Mouse (Mus musculus) embryonic facial prominence, embryonic 11.5 days (tissue): ENCODE data around the gene Zbtb41. TPM values are rescaled to one million over a fixed set of nuclear protein-coding genes. Genes with fewer than 3 reads are reported as not detected.

Experiments
- ATAC-seq: fragments of 200-750 bp; cut with Nextera tagmentation; replicated peaks from 2 replicates; pipeline ENCODE4 v1.8.0; 2017; ENCODE audit warnings: low read depth; ENCODE audit not compliant: insufficient number of reproducible peaks, low FRiP score, low TSS enrichment
- DNase-seq: peaks from one replicate; pipeline ENCODE4 v3.0.0-alpha.2; 2015; ENCODE audit warnings: low spot score
- H3K27ac ChIP-seq: fragments of 300-500 bp; sonication (generic); replicated peaks from 2 replicates; pipeline ENCODE4 v1.5.1; 2014; ENCODE audit warnings: mild to moderate bottlenecking, low read depth, low read length, control low read depth
- H3K27me3 ChIP-seq: fragments of 300-500 bp; sonication (generic); 2 replicates; pipeline ENCODE4 v1.6.1; 2014; ENCODE audit warnings: mild to moderate bottlenecking, low read length, moderate library complexity, mixed read lengths; ENCODE audit not compliant: control insufficient read depth, insufficient read depth
- H3K36me3 ChIP-seq: fragments of 300-500 bp; sonication (generic); replicated peaks from 2 replicates; pipeline ENCODE4 v1.6.1; 2014; ENCODE audit warnings: low read depth, mild to moderate bottlenecking, low read length, moderate library complexity, mixed read lengths; ENCODE audit not compliant: control insufficient read depth, insufficient read depth
- H3K4me1 ChIP-seq: fragments of 300-500 bp; sonication (generic); 2 replicates; pipeline ENCODE4 v1.6.1; 2014; ENCODE audit warnings: low read length, mixed read lengths; ENCODE audit not compliant: control insufficient read depth, insufficient read depth
- H3K4me2 ChIP-seq: fragments of 300-500 bp; sonication (generic); 2 replicates; pipeline ENCODE4 v1.6.1; 2014; ENCODE audit warnings: low read depth, mild to moderate bottlenecking, control low read depth, low read length, moderate library complexity
- H3K4me3 ChIP-seq: fragments of 300-500 bp; sonication (generic); 2 replicates; pipeline ENCODE4 v1.5.1; 2014; ENCODE audit warnings: low read depth, low read length, control low read depth
- H3K9ac ChIP-seq: fragments of 300-500 bp; sonication (generic); replicated peaks from 2 replicates; pipeline ENCODE4 v1.6.1; 2014; ENCODE audit warnings: mild to moderate bottlenecking, control low read depth, low read length
- H3K9me3 ChIP-seq: fragments of 300-500 bp; sonication (generic); replicated peaks from 2 replicates; pipeline ENCODE4 v1.6.1; 2016; ENCODE audit warnings: mild to moderate bottlenecking, low read length, inconsistent platforms, mixed read lengths; ENCODE audit not compliant: control insufficient read depth
- WGBS: fragments of 180-500 bp; shearing (Covaris S2); extraction: QIAGEN DNeasy Blood & Tissue Kit; methylation state at CpG from one replicate; pipeline ENCODE4 v1.1.7; 2014; 5-methylcytosine and 5-hydroxymethylcytosine counted together
- polyA plus RNA-seq: library from polyadenylated mRNA; unstranded; fragments of >200 nt; fragmentation: Nextera tagmentation; extraction: Ambion mirVana; gene quantifications from 2 replicates; pipeline ENCODE4 v1.2.1, GENCODE M21; 2014

Zbtb41 gene
- polyA plus RNA-seq, 1 experiment from 2014 or later = 18.9 TPM

- H3K27ac ChIP-seq = no peak overlapping the region
- WGBS = 86% methylated on average over 4 of the region's 4 CpGs
- DNase-seq = no peak
- no peak overlapping the region for H3K9ac ChIP-seq
- no peaks in the 10 kb centered on the region for H3K4me1 ChIP-seq
- H3K27me3 ChIP-seq = no peaks in the 10 kb centered on the region
- no peak overlapping the region for H3K4me2 ChIP-seq
- no peaks in the 10 kb centered on the region for H3K9me3 ChIP-seq
- H3K4me3 ChIP-seq = no peak overlapping the region
- peaks cover 18% of the 10 kb centered on the region for H3K36me3 ChIP-seq
- ATAC-seq = no peak
Observed at GRCm38 (mm10) chr1:139481146-139481545, 59.1 kb downstream of the Zbtb41 start.

- H3K4me2 ChIP-seq = no peak overlapping the region
- no peaks in the 10 kb centered on the region for H3K4me1 ChIP-seq
- ATAC-seq = no peak; the same call in 1 of the 2 replicates
- no peak overlapping the region for H3K4me3 ChIP-seq
- H3K36me3 ChIP-seq = peaks cover 8% of the 10 kb centered on the region
- H3K9me3 ChIP-seq = no peaks in the 10 kb centered on the region
- H3K27ac ChIP-seq = no peak overlapping the region
- H3K27me3 ChIP-seq = no peaks in the 10 kb centered on the region
- 89% methylated on average over 3 of the region's 3 CpGs for WGBS
- H3K9ac ChIP-seq = no peak overlapping the region
- no peak for DNase-seq
Observed at GRCm38 (mm10) chr1:139494630-139495029, 72.5 kb downstream of the Zbtb41 start.

- ATAC-seq = no peak
- H3K9me3 ChIP-seq = no peaks in the 10 kb centered on the region
- no peaks in the 10 kb centered on the region for H3K4me1 ChIP-seq
- H3K4me2 ChIP-seq = no peak overlapping the region
- DNase-seq = no peak
- H3K27me3 ChIP-seq = no peaks in the 10 kb centered on the region
- WGBS = 89% methylated on average over 2 of the region's 2 CpGs
- no peak overlapping the region for H3K4me3 ChIP-seq
- H3K27ac ChIP-seq = no peak overlapping the region
- no peak overlapping the region for H3K9ac ChIP-seq
- H3K36me3 ChIP-seq = peaks cover 5% of the 10 kb centered on the region
Observed at GRCm38 (mm10) chr1:139495408-139495807, 73.3 kb downstream of the Zbtb41 start.

GRCm38 (mm10) chr1:139496212-139496611 lies 74.1 kb downstream of the Zbtb41 start:
- Histone ChIP-seq H3K36me3 (peaks cover 5% of the 10 kb centered on the region), H3K4me3 (no peak overlapping the region), H3K4me1 (no peaks in the 10 kb centered on the region), H3K27me3 (no peaks in the 10 kb centered on the region), H3K9ac (no peak overlapping the region), H3K9me3 (no peaks in the 10 kb centered on the region), H3K27ac (no peak overlapping the region), H3K4me2 (no peak overlapping the region)
- DNase-seq (no peak), ATAC-seq (no peak)
- 91% methylated on average over 3 of the region's 3 CpGs for WGBS

- Histone ChIP-seq H3K9me3 (no peaks in the 10 kb centered on the region), H3K9ac (no peak overlapping the region), H3K4me3 (no peak overlapping the region), H3K27me3 (no peaks in the 10 kb centered on the region), H3K27ac (no peak overlapping the region), H3K36me3 (no peaks in the 10 kb centered on the region), H3K4me1 (no peaks in the 10 kb centered on the region), H3K4me2 (no peak overlapping the region)
- no peak for ATAC-seq
- DNase-seq = no peak
Observed at GRCm38 (mm10) chr1:139499751-139500150, 77.7 kb downstream of the Zbtb41 start.

- Histone ChIP-seq H3K27me3 (no peaks in the 10 kb centered on the region), H3K4me2 (no peak within 1 kb of the TSS), H3K4me1 (no peaks in the 10 kb centered on the region), H3K9me3 (no peaks in the 10 kb centered on the region), H3K9ac (no peak within 1 kb of the TSS), H3K36me3 (no peaks in the 10 kb centered on the region), H3K4me3 (no peak within 1 kb of the TSS), H3K27ac (no peak within 1 kb of the TSS)
- DNase-seq (no peak), ATAC-seq (no peak)
- WGBS = 82% methylated on average over 3 of the region's 3 CpGs
Observed at GRCm38 (mm10) chr1:139501258-139501752, 79.2 kb downstream of the Zbtb41 start, which contains the start of gene F13b. Gene F13b (plus strand): TSS chr1:139501702.

Other genes with a start within 250 kb of the Zbtb41 start
- 0.38 and 0.72 TPM in 2 replicates for gene Crb1, start 45.2 kb upstream of the Zbtb41 start, polyA plus RNA-seq
- gene Aspm, start 32.5 kb downstream of the Zbtb41 start, polyA plus RNA-seq = 24.0 and 28.6 TPM in 2 replicates
- gene F13b, start 79.4 kb downstream of the Zbtb41 start, polyA plus RNA-seq = not detected in 2 replicates
- not detected in 2 replicates for gene Cfhr1, start 138.0 kb downstream of the Zbtb41 start, polyA plus RNA-seq